Mouse (Mus musculus): Measurements from ENCODE around the gene Col17a1.

DNA sequence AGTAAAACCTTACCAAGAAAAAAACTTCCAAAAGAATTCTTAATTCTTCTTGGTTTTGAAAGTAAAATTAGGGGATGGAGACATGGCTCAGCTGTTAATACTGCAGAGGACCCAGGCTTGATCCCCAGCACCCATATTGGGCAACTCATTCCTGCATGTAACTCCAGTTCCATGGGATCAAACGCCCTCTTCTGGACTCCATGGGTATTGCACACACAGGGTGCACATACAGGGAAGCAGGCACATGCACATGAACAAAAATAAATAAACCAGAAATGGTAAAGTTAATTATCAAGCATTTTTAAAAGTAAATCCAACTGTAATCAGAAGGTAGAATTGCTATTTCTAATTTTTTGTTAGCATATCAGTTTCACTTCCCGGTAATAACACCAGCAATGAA, 24.2 kb upstream of the Col17a1 start:
- TF ChIP-seq POLR2A (IDR thresholded peaks at IDR 0.05; ENCODE audit: extremely low read depth, insufficient read depth, low read length) = no peak
- 0 out of 2 replicates have a peak, but pooled peaks have one; percentile 5 for TF ChIP-seq CTCF (IDR thresholded peaks at IDR 0.05; ENCODE audit: extremely low read depth, insufficient read depth, low read length)
